Mouse (Mus musculus) lung, adult 2 months (tissue): ENCODE data around the gene Ttc6.

ENCODE experiments used
- CTCF ChIP-seq: fragments of 200-500 bp; IDR thresholded peaks from 2 replicates; pipeline ENCODE4 v1.5.1; 2011; ENCODE audit warnings: mild to moderate bottlenecking, low read length, control low read depth; ENCODE audit not compliant: insufficient read depth
- POLR2A ChIP-seq: fragments of 200-500 bp; IDR thresholded peaks from 2 replicates; pipeline ENCODE4 v1.6.1; 2011; ENCODE audit warnings: low read depth, mild to moderate bottlenecking, control low read depth, low read length, borderline replicate concordance; ENCODE audit errors: extremely low read depth

GRCm38 (mm10) chr12:57514552-57514951, 49.4 kb upstream of the Ttc6 start:
- TF ChIP-seq CTCF (no peak), POLR2A (no peak)
